Mouse (Mus musculus): ENCODE results near the gene Ppie. TPM values are rescaled to one million over a fixed set of nuclear protein-coding genes. Genes with fewer than 3 reads are reported as not detected.
"Not testable (repeated sequence)": the region's sequence is repeated elsewhere in the genome, so short reads cannot be mapped to it uniquely, and the experiment has no call there.

The Ppie gene
- polyA plus RNA-seq (2015; fragmentation: Nextera tagmentation; extraction: Ambion mirVana) = 53.4 and 54.2 TPM in 2 replicates

DNA sequence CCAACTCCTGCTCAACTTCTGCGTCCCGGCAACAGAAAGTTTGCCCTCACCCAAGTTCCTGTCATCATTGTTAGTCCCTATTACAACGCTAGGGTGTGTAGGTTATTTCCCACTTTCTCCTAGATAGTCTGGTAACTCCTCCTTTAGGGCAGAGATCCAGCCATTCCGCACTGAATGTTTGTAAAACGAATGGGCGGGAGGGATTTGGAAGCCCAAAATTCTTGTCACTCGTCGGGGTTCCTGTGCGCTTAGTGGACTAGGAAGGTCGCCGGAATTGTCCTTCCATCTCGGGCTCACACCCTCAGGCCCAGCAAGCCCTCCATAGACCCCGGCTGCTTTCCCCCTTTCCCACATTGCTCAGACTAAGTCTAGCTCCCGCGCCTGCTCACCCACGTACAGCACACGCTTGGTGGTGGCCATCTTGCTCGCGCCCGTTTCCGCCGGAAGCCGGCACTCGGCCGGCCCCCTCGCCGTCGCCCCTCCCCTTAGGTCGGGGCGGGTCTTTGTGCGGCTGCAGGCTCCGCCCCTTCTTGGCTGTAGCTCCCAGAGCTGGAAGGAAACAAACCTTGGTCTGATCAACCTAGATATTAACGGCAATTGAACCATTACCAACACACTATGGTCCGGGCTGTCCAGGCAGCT is at the start of gene Ppie:
Gene Ppie (minus strand): TSS at position 439 of the 642 bp plus-strand sequence.
- peaks cover 10% of the 10 kb centered on the region; the same call in 1 of the 2 replicates for H3K36me3 ChIP-seq (ENCODE audit: control insufficient read depth, insufficient read depth, low read length)
- 1% methylated on average over 33 of the region's 34 CpGs for whole genome bisulfite sequencing
- H3K4me3 ChIP-seq (ENCODE audit: low read length) = peak within 1 kb of the TSS; percentile 74
- peaks cover 10% of the 10 kb centered on the region for H3K4me1 ChIP-seq (ENCODE audit: control insufficient read depth, insufficient read depth, low read depth, low read length)
- no peaks in the 10 kb centered on the region for H3K9me3 ChIP-seq (ENCODE audit: control insufficient read depth, low read length)
- H3K4me2 ChIP-seq (ENCODE audit: low read length) = peak within 1 kb of the TSS; percentile 84
- no peaks in the 10 kb centered on the region for H3K27me3 ChIP-seq (replicated peaks; ENCODE audit: control insufficient read depth, insufficient read depth, low read length)
- peak; percentile 98 for ATAC-seq
- H3K9ac ChIP-seq (ENCODE audit: low read depth, low read length) = peak within 1 kb of the TSS; percentile 73
- H3K27ac ChIP-seq (ENCODE audit: low read depth, low read length) = peak within 1 kb of the TSS; percentile 87

DNA sequence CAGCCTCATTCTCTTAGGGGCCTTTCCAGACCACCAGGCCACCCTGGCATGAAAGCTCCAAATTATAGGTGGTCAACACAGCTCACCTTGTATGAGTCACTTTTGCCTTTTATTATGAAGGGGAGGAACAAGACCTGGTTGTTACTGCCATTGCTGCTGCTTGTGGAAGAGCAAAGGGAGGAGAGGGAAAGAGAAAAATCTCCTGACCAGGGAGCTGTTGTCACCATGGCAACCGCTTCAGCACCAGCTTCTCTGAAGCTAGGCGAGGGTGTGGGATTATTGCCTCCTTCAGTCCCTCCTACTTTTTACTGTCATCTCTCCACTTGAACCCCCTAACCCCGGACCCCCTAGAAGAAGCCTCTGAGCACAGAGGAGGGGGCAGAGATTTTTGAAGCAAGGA is 45.1 kb upstream of the Ppie start:
- Histone ChIP-seq H3K9me3 (ENCODE audit: control insufficient read depth, low read length) (no peaks in the 10 kb centered on the region), H3K27me3 (replicated peaks; ENCODE audit: control insufficient read depth, insufficient read depth, low read length) (no peaks in the 10 kb centered on the region; the same call in 1 of the 2 replicates), H3K4me2 (ENCODE audit: low read length) (peak overlapping the region; percentile 72), H3K36me3 (ENCODE audit: control insufficient read depth, insufficient read depth, low read length) (no peaks in the 10 kb centered on the region), H3K27ac (ENCODE audit: low read depth, low read length) (peak overlapping the region; percentile 9; the same call in 1 of the 2 replicates), H3K4me3 (ENCODE audit: low read length) (no peak overlapping the region), H3K4me1 (ENCODE audit: control insufficient read depth, insufficient read depth, low read depth, low read length) (peaks cover 15% of the 10 kb centered on the region), H3K9ac (ENCODE audit: low read depth, low read length) (no peak overlapping the region; the same call in 1 of the 2 replicates)
- ATAC-seq = 0 out of 2 replicates have a peak, but pooled peaks have one; percentile 22
- 45% methylated on average over 3 of the region's 3 CpGs for WGBS

DNA sequence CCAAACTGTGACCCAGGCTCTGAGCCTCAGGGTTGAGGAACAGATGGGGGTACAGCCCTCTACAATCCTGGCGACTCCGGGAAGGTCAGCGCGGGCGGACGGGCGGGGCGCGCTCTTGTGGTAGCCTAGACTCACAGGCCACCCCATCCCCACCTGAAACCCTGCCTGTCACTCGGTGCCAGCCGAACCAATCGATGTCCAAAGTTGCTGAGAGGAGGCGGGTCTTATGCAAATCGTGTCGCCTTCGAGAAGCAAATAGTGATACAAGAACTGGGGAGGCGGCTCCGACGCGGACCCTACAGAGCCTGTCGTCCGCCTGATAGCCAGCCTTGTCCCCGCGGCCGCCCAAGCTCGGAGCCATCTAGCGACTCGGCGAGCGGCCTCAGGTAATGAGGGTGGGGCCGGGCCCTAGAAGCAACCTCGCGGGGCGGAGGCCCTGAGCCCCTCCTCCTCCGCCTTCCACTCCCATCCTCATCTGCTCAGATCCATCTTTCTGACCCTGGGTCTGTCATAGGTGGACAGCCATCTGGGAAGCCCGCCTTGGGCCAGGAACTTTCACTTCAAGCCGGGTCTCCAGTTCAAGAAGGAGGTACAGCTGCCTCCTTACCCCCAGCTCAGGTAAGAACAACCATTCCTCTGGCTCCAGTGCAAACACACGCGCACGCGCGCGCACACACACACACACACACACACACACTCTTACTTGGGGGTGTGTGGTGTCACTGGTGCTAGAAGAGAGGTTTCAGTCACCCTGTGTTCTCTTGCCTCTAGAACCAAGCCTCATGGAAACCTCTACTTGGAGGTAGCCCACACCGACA is 43.7 kb upstream of the Ppie start:
- ATAC-seq = peak; percentile 94
- WGBS = 13% methylated on average over 40 of the region's 44 CpGs
- Histone ChIP-seq H3K4me1 (ENCODE audit: control insufficient read depth, insufficient read depth, low read depth, low read length) (peaks cover 15% of the 10 kb centered on the region), H3K27me3 (replicated peaks; ENCODE audit: control insufficient read depth, insufficient read depth, low read length) (no peaks in the 10 kb centered on the region; the same call in 1 of the 2 replicates), H3K27ac (ENCODE audit: low read depth, low read length) (peak overlapping the region; percentile 69), H3K36me3 (ENCODE audit: control insufficient read depth, insufficient read depth, low read length) (no peaks in the 10 kb centered on the region), H3K4me3 (ENCODE audit: low read length) (peak overlapping the region; percentile 49), H3K9ac (ENCODE audit: low read depth, low read length) (peak overlapping the region; percentile 61), H3K4me2 (ENCODE audit: low read length) (peak overlapping the region; percentile 72), H3K9me3 (ENCODE audit: control insufficient read depth, low read length) (no peaks in the 10 kb centered on the region)

DNA sequence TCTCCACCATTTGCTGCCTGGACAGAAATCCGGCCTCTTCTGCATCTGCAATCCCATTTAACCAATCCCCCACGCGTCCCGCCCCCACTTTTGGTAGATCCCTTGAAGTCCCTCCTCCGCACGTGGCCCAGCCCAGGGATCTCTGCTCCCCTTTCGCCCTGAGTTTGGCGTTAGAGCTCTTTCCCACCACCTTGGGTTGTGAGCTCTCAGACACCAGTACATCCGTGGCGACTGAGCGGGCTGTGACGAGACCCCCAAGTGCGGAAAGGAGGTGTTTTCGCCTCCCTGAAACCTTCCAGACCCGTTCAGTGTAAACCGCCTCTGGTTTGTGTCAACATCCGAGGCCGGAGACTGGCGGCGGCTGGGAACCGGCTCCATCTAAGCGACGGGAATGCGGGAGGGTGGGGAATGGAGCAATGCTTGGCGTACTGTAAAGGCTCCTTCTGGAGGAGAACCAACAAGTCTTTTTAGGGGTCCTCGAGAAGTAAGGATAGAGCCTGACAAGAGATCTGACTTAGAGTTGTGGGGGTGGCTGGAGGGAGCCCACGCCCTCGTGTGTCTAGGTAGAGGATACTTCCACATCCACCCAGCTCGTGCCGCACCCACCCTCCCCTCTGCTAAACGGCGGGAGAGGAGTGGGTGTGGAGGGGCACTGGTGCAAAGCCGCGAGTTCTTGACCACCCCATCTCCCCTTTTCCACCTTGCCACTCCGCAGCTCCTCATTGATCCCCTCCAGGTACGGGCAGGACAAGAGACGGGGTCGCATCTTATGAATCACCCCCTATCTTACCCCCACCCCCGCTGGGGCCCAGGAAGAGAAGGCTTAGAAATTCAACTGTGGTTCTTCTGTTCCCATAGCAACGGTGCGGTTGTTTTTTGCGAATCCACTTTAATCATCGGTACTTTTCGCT is 42.8 kb upstream of the Ppie start, which contains the start of gene Hpcal4:
Gene Hpcal4 (plus strand): TSS at position 900 of the 911 bp plus-strand sequence.
- under 1% methylated on average over 44 of the region's 44 CpGs for WGBS
- H3K9me3 ChIP-seq (ENCODE audit: control insufficient read depth, low read length) = no peaks in the 10 kb centered on the region
- no peaks in the 10 kb centered on the region for H3K36me3 ChIP-seq (ENCODE audit: control insufficient read depth, insufficient read depth, low read length)
- H3K4me2 ChIP-seq (ENCODE audit: low read length) = peak within 1 kb of the TSS; percentile 72
- H3K27ac ChIP-seq (ENCODE audit: low read depth, low read length) = peak within 1 kb of the TSS; percentile 69
- peak within 1 kb of the TSS; percentile 61 for H3K9ac ChIP-seq (ENCODE audit: low read depth, low read length)
- peak; percentile 67 for ATAC-seq
- H3K27me3 ChIP-seq (replicated peaks; ENCODE audit: control insufficient read depth, insufficient read depth, low read length) = no peaks in the 10 kb centered on the region; the same call in 1 of the 2 replicates
- peaks cover 15% of the 10 kb centered on the region for H3K4me1 ChIP-seq (ENCODE audit: control insufficient read depth, insufficient read depth, low read depth, low read length)
- peak within 1 kb of the TSS; percentile 49 for H3K4me3 ChIP-seq (ENCODE audit: low read length)

DNA sequence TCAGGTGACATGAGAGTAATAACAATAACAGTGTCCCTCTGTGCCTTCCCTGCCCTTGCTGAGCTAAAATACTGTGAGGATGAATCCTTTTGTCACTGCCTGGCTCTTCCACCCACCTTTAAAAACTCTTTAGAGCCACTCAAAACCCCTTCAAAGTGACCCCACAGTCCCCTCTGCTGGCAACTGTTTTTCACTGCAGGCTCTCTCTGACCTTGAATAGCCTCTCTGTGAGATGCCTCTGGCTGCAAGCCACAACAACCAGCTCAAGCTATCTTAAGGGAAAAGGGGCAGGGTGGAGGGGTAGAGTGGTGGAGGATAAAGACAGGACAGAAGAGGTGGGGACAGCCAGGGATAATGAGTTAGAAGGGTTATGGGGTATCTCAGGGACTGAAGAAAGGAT is 32.1 kb upstream of the Ppie start:
- H3K36me3 ChIP-seq (ENCODE audit: control insufficient read depth, insufficient read depth, low read length) = no peaks in the 10 kb centered on the region
- no peak overlapping the region for H3K27ac ChIP-seq (ENCODE audit: low read depth, low read length)

DNA sequence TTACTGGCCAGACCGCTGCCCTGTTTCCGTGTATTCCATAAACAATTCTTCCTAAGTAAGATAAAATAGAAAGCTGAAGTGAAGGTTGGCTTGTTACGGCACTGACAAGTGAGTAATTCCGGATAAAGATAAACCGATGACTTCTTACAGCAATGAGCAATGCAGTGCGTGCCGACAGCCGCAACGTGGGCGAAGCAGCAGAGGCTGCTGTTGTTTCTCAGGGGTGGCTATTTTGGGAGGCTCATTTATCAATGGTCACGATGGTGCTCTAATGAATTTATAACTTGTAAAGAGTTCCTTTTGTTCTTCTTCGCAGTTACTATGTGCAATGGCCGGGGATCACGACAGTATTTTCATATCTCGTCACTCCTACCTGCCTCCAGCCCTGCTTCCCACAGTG is 24.4 kb upstream of the Ppie start:
- H3K4me3 ChIP-seq (ENCODE audit: low read length) = no peak overlapping the region
- H3K9ac ChIP-seq (ENCODE audit: low read depth, low read length) = no peak overlapping the region
- H3K4me2 ChIP-seq (ENCODE audit: low read length) = no peak overlapping the region
- H3K27me3 ChIP-seq (replicated peaks; ENCODE audit: control insufficient read depth, insufficient read depth, low read length) = no peaks in the 10 kb centered on the region; the same call in 1 of the 2 replicates
- WGBS = 87% methylated on average over 15 of the region's 15 CpGs
- H3K27ac ChIP-seq (ENCODE audit: low read depth, low read length) = no peak overlapping the region
- no peak for ATAC-seq
- no peaks in the 10 kb centered on the region for H3K36me3 ChIP-seq (ENCODE audit: control insufficient read depth, insufficient read depth, low read length)
- peaks cover 7% of the 10 kb centered on the region for H3K4me1 ChIP-seq (ENCODE audit: control insufficient read depth, insufficient read depth, low read depth, low read length)
- peaks cover 2% of the 10 kb centered on the region; the same call in 1 of the 2 replicates for H3K9me3 ChIP-seq (ENCODE audit: control insufficient read depth, low read length)

More for the DNA sequence above, 32.1 kb upstream of the Ppie start:
- no peak overlapping the region for H3K4me2 ChIP-seq (ENCODE audit: low read length)
- H3K4me3 ChIP-seq (ENCODE audit: low read length) = no peak overlapping the region
- H3K9me3 ChIP-seq (ENCODE audit: control insufficient read depth, low read length) = peaks cover 5% of the 10 kb centered on the region
- H3K4me1 ChIP-seq (ENCODE audit: control insufficient read depth, insufficient read depth, low read depth, low read length) = no peaks in the 10 kb centered on the region
- ATAC-seq = no peak
- no peaks in the 10 kb centered on the region for H3K27me3 ChIP-seq (replicated peaks; ENCODE audit: control insufficient read depth, insufficient read depth, low read length)
- no peak overlapping the region for H3K9ac ChIP-seq (ENCODE audit: low read depth, low read length)

DNA sequence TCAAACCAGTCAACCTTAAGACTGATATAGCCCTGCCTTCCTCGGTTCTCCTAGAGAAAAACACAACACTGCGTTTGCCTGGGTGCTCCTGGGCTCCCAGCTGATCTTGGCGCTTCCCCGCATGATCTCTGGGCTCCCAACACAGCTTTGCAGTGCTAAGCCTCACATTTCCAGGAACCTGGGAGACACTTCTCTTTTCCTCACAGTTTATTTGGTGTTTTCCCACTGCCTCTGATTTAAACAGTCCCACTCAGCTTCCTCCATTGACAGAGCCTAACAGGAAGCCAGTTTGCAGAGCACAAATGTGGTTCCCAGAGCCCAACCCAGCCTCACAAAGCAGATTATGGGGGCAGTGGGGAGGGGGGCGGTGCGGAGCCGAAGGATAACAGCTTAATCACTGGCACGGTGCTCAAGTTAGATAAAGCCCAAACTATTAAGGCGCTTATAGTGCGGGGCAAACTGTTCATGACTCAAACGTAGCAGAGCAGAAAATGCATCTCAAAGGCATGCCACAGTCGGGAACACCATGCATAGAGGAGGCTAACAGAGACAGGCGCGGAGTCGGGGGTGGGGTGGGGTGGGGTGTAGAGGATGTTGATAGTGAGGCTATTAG is 22.7 kb upstream of the Ppie start:
- Histone ChIP-seq H3K9ac (ENCODE audit: low read depth, low read length) (no peak overlapping the region), H3K27ac (ENCODE audit: low read depth, low read length) (no peak overlapping the region), H3K36me3 (ENCODE audit: control insufficient read depth, insufficient read depth, low read length) (no peaks in the 10 kb centered on the region), H3K9me3 (ENCODE audit: control insufficient read depth, low read length) (no peaks in the 10 kb centered on the region), H3K4me1 (ENCODE audit: control insufficient read depth, insufficient read depth, low read depth, low read length) (peaks cover 7% of the 10 kb centered on the region), H3K27me3 (replicated peaks; ENCODE audit: control insufficient read depth, insufficient read depth, low read length) (no peaks in the 10 kb centered on the region; the same call in 1 of the 2 replicates), H3K4me3 (ENCODE audit: low read length) (no peak overlapping the region), H3K4me2 (ENCODE audit: low read length) (peak overlapping the region; percentile 32)
- ATAC-seq = 0 out of 2 replicates have a peak, but pooled peaks have one; percentile 34
- 15% methylated on average over 15 of the region's 15 CpGs for WGBS

DNA sequence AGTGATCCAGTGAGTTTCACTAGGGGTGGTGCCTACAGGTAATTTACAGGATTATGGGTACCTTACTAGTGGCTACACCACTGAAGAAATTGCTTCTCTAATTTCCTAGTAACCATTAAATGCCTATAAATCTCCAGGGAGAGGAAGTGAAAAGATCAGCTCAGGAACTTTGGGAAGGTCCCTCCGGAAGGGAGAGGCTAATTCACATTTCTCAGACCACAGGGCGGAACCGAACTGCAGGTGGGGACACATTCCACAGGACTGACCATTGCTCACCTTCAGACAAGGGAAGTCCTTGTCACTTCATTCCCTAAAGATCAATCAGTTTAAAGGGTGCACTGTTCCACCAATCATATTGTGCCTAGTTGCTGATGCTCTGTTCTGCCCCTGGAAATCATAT is 21.5 kb upstream of the Ppie start:
- not testable (repeated sequence) for H3K27ac ChIP-seq (ENCODE audit: low read depth, low read length); H3K4me1 ChIP-seq (ENCODE audit: control insufficient read depth, insufficient read depth, low read depth, low read length); H3K9ac ChIP-seq (ENCODE audit: low read depth, low read length); H3K4me2 ChIP-seq (ENCODE audit: low read length); H3K9me3 ChIP-seq (ENCODE audit: control insufficient read depth, low read length); H3K27me3 ChIP-seq (replicated peaks; ENCODE audit: control insufficient read depth, insufficient read depth, low read length); H3K36me3 ChIP-seq (ENCODE audit: control insufficient read depth, insufficient read depth, low read length); ATAC-seq; H3K4me3 ChIP-seq (ENCODE audit: low read length)
- 79% methylated on average over 3 of the region's 3 CpGs for WGBS

Data from hindbrain, embryonic 16.5 days (tissue).